Mouse (Mus musculus): Measurements from ENCODE around the gene Tgfa. TPM values are rescaled to one million over a fixed set of nuclear protein-coding genes. Genes with fewer than 3 reads are reported as not detected.

Tgfa gene
- total RNA-seq (2015) (not detected in 2 replicates), total RNA-seq (2017) (not detected in 2 replicates)

- ATAC-seq (ENCODE audit: poor library complexity, severe bottlenecking), result no peak
Measured at GRCm38 (mm10) chr6:86194941-86195932, at the start of gene Tgfa. TSS of gene Tgfa (plus strand) at chr6:86195223.

- ATAC-seq (ENCODE audit: poor library complexity, severe bottlenecking), result 0 out of 2 replicates have a peak, but pooled peaks have one; percentile 21
Measured at GRCm38 (mm10) chr6:86148518-86148917, 46.5 kb upstream of the Tgfa start.

- no peak for ATAC-seq (ENCODE audit: poor library complexity, severe bottlenecking)
Measured at GRCm38 (mm10) chr6:86149001-86149400, 46.0 kb upstream of the Tgfa start.

GRCm38 (mm10) chr6:86152676-86153075, 42.3 kb upstream of the Tgfa start:
- ATAC-seq (ENCODE audit: poor library complexity, severe bottlenecking), result no peak

GRCm38 (mm10) chr6:86153436-86153990, 41.5 kb upstream of the Tgfa start:
- ATAC-seq (ENCODE audit: poor library complexity, severe bottlenecking), result no peak

- ATAC-seq (ENCODE audit: poor library complexity, severe bottlenecking), result no peak
Measured at GRCm38 (mm10) chr6:86154006-86154405, 41.0 kb upstream of the Tgfa start.

GRCm38 (mm10) chr6:86154481-86154880, 40.5 kb upstream of the Tgfa start:
- ATAC-seq (ENCODE audit: poor library complexity, severe bottlenecking), result no peak

- no peak for ATAC-seq (ENCODE audit: poor library complexity, severe bottlenecking)
Measured at GRCm38 (mm10) chr6:86157253-86158234, 37.5 kb upstream of the Tgfa start.

- no peak for ATAC-seq (ENCODE audit: poor library complexity, severe bottlenecking)
Measured at GRCm38 (mm10) chr6:86160878-86161277, 34.1 kb upstream of the Tgfa start.

- ATAC-seq (ENCODE audit: poor library complexity, severe bottlenecking), result no peak
Measured at GRCm38 (mm10) chr6:86161586-86161985, 33.4 kb upstream of the Tgfa start.

GRCm38 (mm10) chr6:86164028-86164427, 31.0 kb upstream of the Tgfa start:
- ATAC-seq (ENCODE audit: poor library complexity, severe bottlenecking), result no peak

- no peak for ATAC-seq (ENCODE audit: poor library complexity, severe bottlenecking)
Measured at GRCm38 (mm10) chr6:86166426-86166825, 28.6 kb upstream of the Tgfa start.

- no peak for ATAC-seq (ENCODE audit: poor library complexity, severe bottlenecking)
Measured at GRCm38 (mm10) chr6:86167851-86168250, 27.2 kb upstream of the Tgfa start.

- no peak for ATAC-seq (ENCODE audit: poor library complexity, severe bottlenecking)
Measured at GRCm38 (mm10) chr6:86169166-86169565, 25.9 kb upstream of the Tgfa start.

- no peak for ATAC-seq (ENCODE audit: poor library complexity, severe bottlenecking)
Measured at GRCm38 (mm10) chr6:86176236-86176635, 18.8 kb upstream of the Tgfa start.

GRCm38 (mm10) chr6:86176721-86177120, 18.3 kb upstream of the Tgfa start:
- ATAC-seq (ENCODE audit: poor library complexity, severe bottlenecking), result no peak

GRCm38 (mm10) chr6:86177331-86177982, 17.6 kb upstream of the Tgfa start:
- no peak for ATAC-seq (ENCODE audit: poor library complexity, severe bottlenecking)

- ATAC-seq (ENCODE audit: poor library complexity, severe bottlenecking), result no peak
Measured at GRCm38 (mm10) chr6:86180617-86181016, 14.4 kb upstream of the Tgfa start.

GRCm38 (mm10) chr6:86182016-86182415, 13.0 kb upstream of the Tgfa start:
- ATAC-seq (ENCODE audit: poor library complexity, severe bottlenecking), result no peak

- no peak for ATAC-seq (ENCODE audit: poor library complexity, severe bottlenecking)
Measured at GRCm38 (mm10) chr6:86182626-86183025, 12.4 kb upstream of the Tgfa start.

Data from megakaryocyte, adult 5-6 weeks (primary cell).